Mouse (Mus musculus): ENCODE results near the gene Mpzl2.

Mpzl2 gene

DNA sequence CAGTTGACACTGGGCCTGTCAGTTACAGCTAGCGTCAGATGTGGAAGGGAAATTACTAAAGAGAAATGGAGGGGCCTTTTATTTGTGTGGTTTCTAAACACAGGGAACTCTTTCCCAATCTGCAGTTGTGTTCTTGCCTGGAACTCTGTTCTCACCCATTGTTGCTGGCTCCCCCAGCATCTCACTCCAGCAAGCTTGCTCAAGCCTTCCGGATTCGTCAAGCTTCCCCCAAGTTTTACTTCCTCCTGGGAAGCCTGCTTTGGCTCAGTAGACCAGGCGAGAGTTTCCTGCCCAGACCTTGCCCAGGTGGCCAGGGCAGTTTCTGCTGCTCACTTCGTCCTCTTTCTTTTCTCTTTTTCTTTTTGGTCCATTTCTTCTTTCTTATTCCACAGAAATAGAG is 45.0 kb downstream of the Mpzl2 start:
- DNase-seq (ENCODE audit: low read depth, low spot score): no peak

DNA sequence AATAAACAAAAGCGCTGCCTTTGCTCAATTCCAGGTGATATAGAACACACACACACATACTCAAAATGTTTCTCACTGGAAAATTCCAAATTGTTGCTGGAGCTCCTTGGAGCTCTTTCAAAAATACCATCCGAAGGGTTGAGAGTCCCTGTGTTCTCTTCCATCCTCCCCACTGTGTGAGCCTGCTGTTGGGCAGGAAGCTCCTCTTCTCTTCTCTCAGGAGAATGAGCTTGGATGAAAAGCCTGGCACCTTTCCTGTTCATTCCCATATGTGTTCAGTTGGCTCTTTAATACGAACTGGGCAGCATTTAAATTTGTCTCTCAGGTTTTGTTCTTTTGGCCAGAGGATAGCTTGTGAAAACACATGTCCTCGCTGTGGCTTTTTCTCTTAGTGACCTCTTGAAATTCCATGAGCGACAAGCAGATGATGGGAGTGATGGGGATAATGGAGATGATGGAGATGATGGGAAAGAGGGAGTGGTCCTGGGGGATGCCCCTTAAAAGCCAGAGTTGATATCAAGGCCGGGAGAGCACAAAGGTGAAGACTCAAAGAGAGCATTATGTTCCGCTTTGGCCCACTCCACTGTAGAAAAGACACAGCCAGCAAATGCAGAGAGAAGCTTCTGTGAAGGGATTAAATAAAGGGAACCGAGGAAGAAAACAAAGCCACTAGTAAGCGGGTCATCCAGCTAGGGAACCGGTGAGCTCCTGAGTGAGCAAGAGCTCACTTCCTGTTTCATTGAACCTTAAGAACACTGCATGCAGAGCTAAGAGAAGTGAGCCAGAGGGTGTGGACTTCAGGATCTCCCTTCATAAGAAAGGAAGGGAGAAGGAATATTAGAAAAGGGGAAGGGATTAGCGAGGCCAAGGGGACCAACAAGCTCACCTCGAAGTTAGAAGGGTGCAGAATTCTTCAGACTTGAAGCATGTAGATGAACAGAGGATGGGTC is 46.4 kb downstream of the Mpzl2 start:
- DNase-seq (ENCODE audit: low read depth, low spot score): no peak

DNA sequence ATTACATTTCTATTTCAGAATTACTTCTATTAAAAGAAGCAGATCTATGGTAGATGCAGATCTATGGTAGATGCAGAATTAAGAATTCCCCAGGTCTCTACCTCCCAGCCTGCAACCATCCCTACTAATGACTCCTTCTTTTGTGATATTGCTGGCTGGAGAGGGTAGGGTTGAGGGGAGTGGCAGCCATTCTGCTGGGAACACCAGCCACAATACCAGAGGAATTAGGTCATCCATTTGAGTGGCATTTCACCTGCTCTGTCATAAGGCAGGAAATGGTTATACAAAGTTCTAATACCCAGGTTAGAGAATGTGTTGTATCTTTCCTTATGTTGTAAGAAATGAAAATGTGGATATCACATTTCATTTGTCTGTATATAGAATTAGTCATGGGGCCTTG is 48.4 kb downstream of the Mpzl2 start:
- DNase-seq (ENCODE audit: low read depth, low spot score): no peak

DNA sequence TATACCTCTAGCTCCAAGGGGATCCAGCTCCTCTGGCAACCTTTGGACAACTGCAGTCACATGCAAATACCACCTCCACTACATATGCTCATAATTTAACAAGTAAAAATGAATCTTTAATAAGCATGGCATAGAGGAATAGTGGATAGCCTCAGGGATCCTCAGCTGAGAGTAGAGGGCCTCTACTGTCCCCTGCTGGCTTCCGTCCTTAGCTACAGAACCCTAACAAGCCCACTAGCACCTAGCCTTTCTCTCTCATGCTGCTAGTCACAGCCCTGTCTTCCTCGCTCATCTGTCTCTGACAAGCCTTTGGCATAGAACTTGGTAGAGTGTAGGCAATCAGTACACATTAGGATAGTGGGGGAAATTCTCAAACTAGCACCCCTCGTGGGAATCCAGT is 51.2 kb downstream of the Mpzl2 start:
- no peak for DNase-seq (ENCODE audit: low read depth, low spot score)

DNA sequence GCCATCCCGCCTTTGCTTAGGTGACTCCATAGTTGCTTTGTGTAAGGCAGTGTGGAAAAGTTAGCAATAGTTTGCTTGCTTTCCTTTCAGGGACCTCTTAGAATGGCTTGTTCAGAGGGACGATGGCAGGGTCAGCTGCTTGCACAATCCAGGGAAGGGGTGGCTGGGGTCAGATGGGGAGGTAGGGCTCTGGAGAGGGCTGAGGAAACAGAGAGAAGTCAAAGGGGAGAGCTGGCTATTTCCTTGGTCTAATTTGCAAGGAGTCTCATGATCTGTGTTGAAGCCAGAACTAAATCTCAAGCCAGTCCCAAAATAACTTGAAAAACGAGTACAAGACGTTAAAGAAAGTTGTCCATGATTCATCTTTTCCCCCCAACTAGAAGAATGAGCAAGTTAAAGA is 53.0 kb downstream of the Mpzl2 start:
- no peak for DNase-seq (ENCODE audit: low read depth, low spot score)

DNA sequence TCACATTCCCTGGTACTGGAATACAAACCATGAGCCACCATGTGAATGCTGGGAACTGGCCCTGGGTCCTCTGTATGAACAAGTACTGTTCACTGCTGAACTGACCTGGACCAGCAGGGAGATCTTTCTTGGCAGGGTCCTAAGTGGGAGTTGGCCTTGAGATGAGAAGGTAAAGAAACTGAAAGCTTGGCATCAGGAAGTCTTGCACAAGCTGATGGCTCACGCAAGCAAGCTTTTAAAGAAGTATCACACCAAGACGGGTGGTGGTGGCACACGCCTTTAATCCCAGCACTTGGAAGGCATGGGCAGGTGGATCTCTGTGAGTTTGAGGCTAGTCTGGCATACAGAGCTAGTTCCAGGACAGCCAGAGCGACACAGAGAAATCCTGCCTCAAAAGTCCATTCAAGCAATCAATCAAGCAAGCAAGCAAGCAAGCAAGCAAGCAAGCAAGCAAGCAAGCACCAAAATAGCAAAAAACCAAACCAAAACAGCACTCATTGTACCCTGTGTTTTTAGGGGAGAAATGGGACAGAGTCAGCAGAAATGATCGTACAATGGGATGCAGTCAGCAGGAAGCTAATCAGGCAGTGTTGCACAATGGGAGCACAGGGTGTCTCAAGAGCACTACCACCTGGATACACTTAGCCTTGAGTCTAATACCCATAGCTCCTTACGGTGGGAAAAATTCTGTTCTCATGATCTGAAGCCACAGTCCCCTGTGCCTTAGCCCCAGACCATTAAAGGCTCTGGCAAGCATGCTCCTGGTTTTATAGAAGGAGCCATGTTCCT is 55.7 kb downstream of the Mpzl2 start:
- no peak for DNase-seq (ENCODE audit: low read depth, low spot score)

DNA sequence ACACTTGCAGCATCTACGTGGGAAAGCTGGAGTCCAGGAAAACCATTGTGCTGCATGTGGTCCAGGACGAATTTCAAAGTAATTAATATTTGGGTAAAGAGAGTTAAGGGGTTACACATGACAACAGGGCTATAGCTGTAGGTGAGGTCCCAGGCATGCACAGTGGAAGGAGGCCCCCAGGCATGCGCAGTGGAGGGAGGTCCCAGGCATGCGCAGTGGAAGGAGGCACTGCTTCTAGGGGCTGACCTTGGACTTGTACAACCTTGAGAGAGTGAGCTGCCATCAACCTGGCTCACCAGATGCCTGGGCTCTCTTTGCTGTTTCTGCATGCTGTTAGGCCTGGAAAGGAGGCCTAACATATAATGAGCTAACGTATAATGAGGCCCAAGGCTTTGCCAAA is 58.3 kb downstream of the Mpzl2 start:
- no peak for DNase-seq (ENCODE audit: low read depth, low spot score)

DNA sequence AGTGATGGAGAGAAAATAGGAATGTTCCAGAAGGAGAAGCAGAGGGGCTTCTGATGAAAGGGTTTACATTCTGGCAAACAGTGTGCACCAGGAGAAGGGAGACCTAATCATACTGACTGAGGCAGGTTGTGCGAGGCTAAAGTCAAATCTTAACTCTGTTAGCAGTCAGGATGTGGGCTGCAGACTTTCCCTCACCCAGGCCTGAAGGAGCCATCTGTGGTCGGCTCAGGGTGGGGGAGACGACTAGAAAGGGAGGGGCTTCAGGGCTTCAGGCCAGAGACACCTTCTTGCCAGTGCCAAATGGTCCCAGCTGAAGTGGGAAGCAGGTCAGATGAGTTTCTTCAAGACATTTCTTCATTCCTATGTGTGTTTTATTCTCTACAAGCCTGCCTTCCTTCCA is 58.8 kb downstream of the Mpzl2 start:
- DNase-seq (ENCODE audit: low read depth, low spot score): no peak

DNA sequence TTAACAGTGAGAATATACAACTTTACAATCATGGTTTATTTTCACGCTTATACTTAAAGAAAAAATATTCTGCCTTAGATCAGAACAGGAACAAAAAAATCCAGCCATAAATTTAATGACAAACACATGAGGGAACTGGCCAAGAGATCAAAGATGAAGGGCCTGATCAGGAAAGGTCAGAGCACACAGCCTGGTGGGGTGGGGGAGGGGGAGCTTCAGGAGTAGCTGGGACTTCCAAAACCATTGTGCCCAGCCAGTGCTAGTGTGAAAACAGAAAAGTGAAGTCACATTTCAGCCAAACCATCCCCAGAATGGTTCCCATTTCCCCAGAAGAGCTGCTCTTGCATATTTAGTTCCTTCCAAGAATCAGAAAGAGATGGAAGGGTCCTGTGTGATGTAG is 62.9 kb downstream of the Mpzl2 start:
- no peak for DNase-seq (ENCODE audit: low read depth, low spot score)

DNA sequence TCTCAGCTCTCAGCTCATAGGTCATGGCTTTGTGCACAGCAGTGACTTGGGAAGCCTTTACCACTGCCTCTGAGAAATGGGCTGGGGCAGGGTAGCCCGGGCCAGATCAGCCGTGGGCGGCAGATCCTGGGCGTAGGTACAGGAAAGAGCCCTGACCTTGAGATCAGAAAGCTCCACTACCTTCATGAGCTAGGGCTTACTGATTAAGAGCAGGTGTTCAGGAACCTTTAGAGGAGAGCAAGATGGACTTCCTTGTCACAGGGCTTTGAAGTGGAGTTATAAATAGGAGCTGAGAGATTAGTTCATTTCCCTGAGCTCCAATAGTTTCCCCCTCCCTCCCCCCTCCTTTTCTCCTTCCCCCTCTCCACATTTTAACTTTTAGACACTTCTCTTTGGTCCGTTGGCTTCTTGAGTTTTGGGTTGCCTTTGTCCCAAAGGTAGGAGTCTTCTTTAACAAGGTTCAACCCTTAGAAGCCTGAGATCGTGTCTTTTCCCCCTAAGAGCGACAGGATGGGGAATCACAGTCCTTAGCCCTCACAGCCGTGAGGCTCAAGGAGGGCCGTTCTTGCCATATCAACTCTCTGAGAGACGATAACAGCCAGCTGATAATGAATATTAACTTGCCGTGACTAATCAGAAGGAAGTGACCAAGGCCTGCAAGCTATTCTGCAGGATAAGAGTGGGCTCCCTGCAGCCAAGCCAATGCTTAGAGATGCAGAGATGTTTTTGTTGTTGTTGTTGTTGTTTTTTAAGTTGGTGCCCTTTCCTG is 63.8 kb downstream of the Mpzl2 start:
- DNase-seq (ENCODE audit: low read depth, low spot score): no peak
